Mouse (Mus musculus) forebrain, embryonic 14.5 days (tissue): ENCODE results near the gene Tcf12. TPM values are rescaled to one million over a fixed set of nuclear protein-coding genes. Genes with fewer than 3 reads are reported as not detected.

ENCODE experiments used
- ATAC-seq: fragments of 200-750 bp; cut with Nextera tagmentation; 2 replicates; pipeline ENCODE4 v1.8.0; 2017; ENCODE audit warnings: mild to moderate bottlenecking, moderate library complexity
- DNase-seq: peaks from one replicate; pipeline ENCODE4 v3.0.0-alpha.2; 2015; ENCODE audit warnings: low spot score
- H3K27ac ChIP-seq: fragments of 300-500 bp; sonication (generic); 2 replicates; pipeline ENCODE4 v1.5.1; 2014; ENCODE audit warnings: low read depth, mild to moderate bottlenecking, control low read depth, low read length, moderate library complexity
- H3K27me3 ChIP-seq: fragments of 300-500 bp; sonication (generic); replicated peaks from 2 replicates; pipeline ENCODE4 v1.6.1; 2014; ENCODE audit warnings: low read length, control low read depth, mixed read lengths; ENCODE audit not compliant: control insufficient read depth, insufficient read depth
- H3K36me3 ChIP-seq: fragments of 300-500 bp; sonication (generic); 2 replicates; pipeline ENCODE4 v1.6.1; 2014; ENCODE audit warnings: low read length, control low read depth; ENCODE audit not compliant: control insufficient read depth, insufficient read depth
- H3K4me1 ChIP-seq: fragments of 300-500 bp; sonication (generic); 2 replicates; pipeline ENCODE4 v1.6.1; 2014; ENCODE audit warnings: antibody characterized with exemption, low read length, control low read depth; ENCODE audit not compliant: control insufficient read depth, insufficient read depth
- H3K4me2 ChIP-seq: fragments of 300-500 bp; sonication (generic); 2 replicates; pipeline ENCODE4 v1.6.1; 2014; ENCODE audit warnings: mild to moderate bottlenecking, control low read depth, low read length
- H3K4me3 ChIP-seq: fragments of 300-500 bp; sonication (generic); 2 replicates; pipeline ENCODE4 v1.5.1; 2014; ENCODE audit warnings: low read depth, low read length, control low read depth
- H3K9ac ChIP-seq: fragments of 300-500 bp; sonication (generic); 2 replicates; pipeline ENCODE4 v1.6.1; 2014; ENCODE audit warnings: mild to moderate bottlenecking, low read length, control low read depth, moderate library complexity
- H3K9me3 ChIP-seq: fragments of 300-500 bp; sonication (generic); replicated peaks from 2 replicates; pipeline ENCODE4 v1.6.1; 2016; ENCODE audit warnings: low read length, control low read depth, mixed read lengths; ENCODE audit not compliant: control insufficient read depth
- WGBS: fragments of 180-500 bp; shearing (Covaris S2); extraction: QIAGEN DNeasy Blood & Tissue Kit; methylation state at CpG from one replicate; pipeline ENCODE4 v1.1.7; 2014; 5-methylcytosine and 5-hydroxymethylcytosine counted together
- polyA plus RNA-seq: library from polyadenylated mRNA; unstranded; fragments of >200 nt; fragmentation: Nextera tagmentation; extraction: Ambion mirVana; gene quantifications from 2 replicates; pipeline ENCODE4 v1.2.1, GENCODE M21; 2014

Tcf12 gene
- polyA plus RNA-seq, 1 experiment from 2014 or later: 68.1 TPM

GRCm38 (mm10) chr9:71847921-71848320, 263.8 kb downstream of the Tcf12 start:
- Histone ChIP-seq H3K36me3 (peaks cover 61% of the 10 kb centered on the region), H3K27ac (no peak overlapping the region), H3K4me3 (no peak overlapping the region), H3K9me3 (no peaks in the 10 kb centered on the region), H3K4me1 (no peaks in the 10 kb centered on the region), H3K4me2 (no peak overlapping the region), H3K9ac (no peak overlapping the region), H3K27me3 (no peaks in the 10 kb centered on the region)
- ATAC-seq: no peak
- DNase-seq: no peak
- 96% methylated on average over 9 of the region's 9 CpGs for WGBS

GRCm38 (mm10) chr9:71841850-71842249, 269.8 kb downstream of the Tcf12 start:
- 94% methylated on average over 5 of the region's 5 CpGs for WGBS
- no peak overlapping the region for H3K27ac ChIP-seq
- H3K36me3 ChIP-seq: peaks cover 51% of the 10 kb centered on the region
- H3K9ac ChIP-seq: no peak overlapping the region
- no peak overlapping the region for H3K4me3 ChIP-seq
- no peaks in the 10 kb centered on the region for H3K4me1 ChIP-seq
- no peaks in the 10 kb centered on the region for H3K9me3 ChIP-seq
- ATAC-seq (no peak), DNase-seq (no peak)
- no peaks in the 10 kb centered on the region for H3K27me3 ChIP-seq
- H3K4me2 ChIP-seq: no peak overlapping the region

GRCm38 (mm10) chr9:71837366-71837765, 274.3 kb downstream of the Tcf12 start:
- ATAC-seq: no peak
- H3K4me3 ChIP-seq: no peak overlapping the region
- H3K27ac ChIP-seq: no peak overlapping the region

GRCm38 (mm10) chr9:71836366-71836765, 275.3 kb downstream of the Tcf12 start:
- no peak overlapping the region for H3K27ac ChIP-seq
- H3K4me3 ChIP-seq: no peak overlapping the region
- H3K27me3 ChIP-seq: no peaks in the 10 kb centered on the region
- H3K9ac ChIP-seq: no peak overlapping the region
- H3K36me3 ChIP-seq: peaks cover 5% of the 10 kb centered on the region; the same call in 1 of the 2 replicates
- no peaks in the 10 kb centered on the region for H3K9me3 ChIP-seq
- no peak overlapping the region for H3K4me2 ChIP-seq
- 96% methylated on average over 1 of the region's 1 CpGs for WGBS
- DNase-seq (no peak), ATAC-seq (no peak)
- H3K4me1 ChIP-seq: no peaks in the 10 kb centered on the region

More at GRCm38 (mm10) chr9:71837366-71837765, 274.3 kb downstream of the Tcf12 start:
- Histone ChIP-seq H3K4me1 (no peaks in the 10 kb centered on the region), H3K27me3 (no peaks in the 10 kb centered on the region), H3K4me2 (no peak overlapping the region), H3K36me3 (peaks cover 14% of the 10 kb centered on the region), H3K9me3 (no peaks in the 10 kb centered on the region), H3K9ac (no peak overlapping the region)
- 29% methylated on average over 5 of the region's 5 CpGs for WGBS
- no peak for DNase-seq

- Histone ChIP-seq H3K27ac (no peak overlapping the region), H3K4me1 (no peaks in the 10 kb centered on the region), H3K36me3 (no peaks in the 10 kb centered on the region), H3K4me3 (no peak overlapping the region), H3K27me3 (no peaks in the 10 kb centered on the region), H3K9ac (no peak overlapping the region), H3K4me2 (no peak overlapping the region), H3K9me3 (no peaks in the 10 kb centered on the region)
- DNase-seq (peak; percentile 18), ATAC-seq (no peak)
- 23% methylated on average over 2 of the region's 2 CpGs for WGBS
These were observed 276.4 kb downstream of the Tcf12 start for GRCm38 (mm10) chr9:71835203-71835815.

- H3K9me3 ChIP-seq: no peaks in the 10 kb centered on the region
- no peak overlapping the region for H3K4me2 ChIP-seq
- H3K27ac ChIP-seq: no peak overlapping the region
- no peak overlapping the region for H3K4me3 ChIP-seq
- DNase-seq: no peak
- H3K36me3 ChIP-seq: no peaks in the 10 kb centered on the region
- WGBS: 74% methylated on average over 4 of the region's 4 CpGs
- H3K9ac ChIP-seq: no peak overlapping the region
- no peaks in the 10 kb centered on the region for H3K27me3 ChIP-seq
- no peaks in the 10 kb centered on the region for H3K4me1 ChIP-seq
- no peak for ATAC-seq
These were observed 277.0 kb downstream of the Tcf12 start for GRCm38 (mm10) chr9:71834707-71835106.

GRCm38 (mm10) chr9:71831756-71832699, 279.6 kb downstream of the Tcf12 start:
- H3K4me1 ChIP-seq: no peaks in the 10 kb centered on the region
- no peaks in the 10 kb centered on the region for H3K27me3 ChIP-seq
- no peaks in the 10 kb centered on the region for H3K9me3 ChIP-seq
- H3K4me3 ChIP-seq: no peak overlapping the region
- DNase-seq: peak; percentile 37
- WGBS: 40% methylated on average over 26 of the region's 26 CpGs
- no peak overlapping the region for H3K27ac ChIP-seq
- H3K36me3 ChIP-seq: no peaks in the 10 kb centered on the region
- no peak for ATAC-seq
- H3K9ac ChIP-seq: no peak overlapping the region
- H3K4me2 ChIP-seq: no peak overlapping the region

- Histone ChIP-seq H3K27ac (no peak overlapping the region), H3K9me3 (no peaks in the 10 kb centered on the region), H3K4me2 (no peak overlapping the region), H3K9ac (no peak overlapping the region), H3K4me1 (no peaks in the 10 kb centered on the region), H3K4me3 (no peak overlapping the region), H3K27me3 (no peaks in the 10 kb centered on the region), H3K36me3 (no peaks in the 10 kb centered on the region)
- DNase-seq (no peak), ATAC-seq (no peak)
- 78% methylated on average over 4 of the region's 4 CpGs for WGBS
These were observed 280.7 kb downstream of the Tcf12 start for GRCm38 (mm10) chr9:71830994-71831393.

- no peak overlapping the region for H3K9ac ChIP-seq
- no peaks in the 10 kb centered on the region for H3K4me1 ChIP-seq
- H3K27ac ChIP-seq: no peak overlapping the region
- ATAC-seq (no peak), DNase-seq (no peak)
- no peak overlapping the region for H3K4me2 ChIP-seq
- WGBS: 92% methylated on average over 5 of the region's 5 CpGs
- H3K36me3 ChIP-seq: no peaks in the 10 kb centered on the region
- no peaks in the 10 kb centered on the region for H3K27me3 ChIP-seq
- no peak overlapping the region for H3K4me3 ChIP-seq
- no peaks in the 10 kb centered on the region for H3K9me3 ChIP-seq
These were observed 281.3 kb downstream of the Tcf12 start for GRCm38 (mm10) chr9:71830365-71830764.
